Mouse (Mus musculus): ENCODE results near the gene Cdyl.
A peak's percentile ranks its signal among the peaks of the same experiment; 100 is the strongest.

Cdyl gene

GRCm38 (mm10) chr13:35760372-35760771 is 100.7 kb downstream of the Cdyl start:
- no peak for DNase-seq (ENCODE audit: low spot score)

GRCm38 (mm10) chr13:35764559-35764958 is 104.9 kb downstream of the Cdyl start:
- DNase-seq (ENCODE audit: low spot score) = no peak

GRCm38 (mm10) chr13:35765817-35766216 is 106.2 kb downstream of the Cdyl start:
- peak; percentile 41 for DNase-seq (ENCODE audit: low spot score)

- DNase-seq (ENCODE audit: low spot score) = no peak
These were observed 110.0 kb downstream of the Cdyl start for GRCm38 (mm10) chr13:35769673-35770072.

GRCm38 (mm10) chr13:35770421-35770820 is 110.8 kb downstream of the Cdyl start:
- no peak for DNase-seq (ENCODE audit: low spot score)

- peak; percentile 36 for DNase-seq (ENCODE audit: low spot score)
These were observed 112.3 kb downstream of the Cdyl start for GRCm38 (mm10) chr13:35771968-35772382.

GRCm38 (mm10) chr13:35773763-35774162 is 114.1 kb downstream of the Cdyl start:
- no peak for DNase-seq (ENCODE audit: low spot score)

- DNase-seq (ENCODE audit: low spot score) = no peak
These were observed 116.5 kb downstream of the Cdyl start for GRCm38 (mm10) chr13:35776123-35776522.

- DNase-seq (ENCODE audit: low spot score) = no peak
These were observed 121.1 kb downstream of the Cdyl start for GRCm38 (mm10) chr13:35780714-35781113.

- DNase-seq (ENCODE audit: low spot score) = no peak
These were observed 122.1 kb downstream of the Cdyl start for GRCm38 (mm10) chr13:35781755-35782154.

- DNase-seq (ENCODE audit: low spot score) = peak; percentile 64
These were observed 123.3 kb downstream of the Cdyl start for GRCm38 (mm10) chr13:35782949-35783348.

GRCm38 (mm10) chr13:35783576-35783975 is 123.9 kb downstream of the Cdyl start:
- no peak for DNase-seq (ENCODE audit: low spot score)

GRCm38 (mm10) chr13:35784281-35784680 is 124.6 kb downstream of the Cdyl start:
- no peak for DNase-seq (ENCODE audit: low spot score)

GRCm38 (mm10) chr13:35785330-35785939 is 125.8 kb downstream of the Cdyl start:
- no peak for DNase-seq (ENCODE audit: low spot score)

- no peak for DNase-seq (ENCODE audit: low spot score)
These were observed 127.2 kb downstream of the Cdyl start for GRCm38 (mm10) chr13:35786726-35787399.

GRCm38 (mm10) chr13:35789577-35789976 is 129.9 kb downstream of the Cdyl start:
- no peak for DNase-seq (ENCODE audit: low spot score)

- no peak for DNase-seq (ENCODE audit: low spot score)
These were observed 130.8 kb downstream of the Cdyl start for GRCm38 (mm10) chr13:35790431-35790830.

- no peak for DNase-seq (ENCODE audit: low spot score)
These were observed 134.7 kb downstream of the Cdyl start for GRCm38 (mm10) chr13:35794309-35794708.

- DNase-seq (ENCODE audit: low spot score) = no peak
These were observed 135.1 kb downstream of the Cdyl start for GRCm38 (mm10) chr13:35794774-35795173.

GRCm38 (mm10) chr13:35795887-35796286 is 136.3 kb downstream of the Cdyl start:
- no peak for DNase-seq (ENCODE audit: low spot score)

- no peak for DNase-seq (ENCODE audit: low spot score)
These were observed 136.7 kb downstream of the Cdyl start for GRCm38 (mm10) chr13:35796352-35796751.

GRCm38 (mm10) chr13:35797811-35798522 is 138.3 kb downstream of the Cdyl start:
- DNase-seq (ENCODE audit: low spot score) = no peak

GRCm38 (mm10) chr13:35798645-35799044 is 139.0 kb downstream of the Cdyl start:
- peak; percentile 57 for DNase-seq (ENCODE audit: low spot score)
